Mouse (Mus musculus): ENCODE data around the gene Dgcr2.

The Dgcr2 gene

GRCm38 (mm10) chr16:17911052-17911595 lies 12.8 kb upstream of the Dgcr2 start, which contains the start of gene Ess2:
Ess2 (minus strand) TSS chr16:17911348.
- CTCF ChIA-PET = interaction anchor here (0.9 kb wide), 1 partner anchor 25 kb away, joined by 4 read pairs; no protein-coding TSS in a partner anchor

GRCm38 (mm10) chr16:17896091-17896490 lies 2.3 kb downstream of the Dgcr2 start:
- CTCF ChIA-PET = no interaction called here

GRCm38 (mm10) chr16:17893923-17894322 lies 4.4 kb downstream of the Dgcr2 start, which contains the start of gene Tssk1:
Tssk1 (plus strand) TSS chr16:17894223.
- CTCF ChIA-PET = no interaction called here

- CTCF ChIA-PET = no interaction called here
Observed at GRCm38 (mm10) chr16:17892606-17893005, 5.8 kb downstream of the Dgcr2 start.

- CTCF ChIA-PET = no interaction called here
Observed at GRCm38 (mm10) chr16:17891567-17891959, 6.8 kb downstream of the Dgcr2 start, which contains the start of gene Gm20518. Gm20518 (minus strand) TSS chr16:17891671.

- CTCF ChIA-PET = no interaction called here
Observed at GRCm38 (mm10) chr16:17890917-17891566, 7.3 kb downstream of the Dgcr2 start.

- CTCF ChIA-PET = no interaction called here
Observed at GRCm38 (mm10) chr16:17890342-17890727, 8.0 kb downstream of the Dgcr2 start.

GRCm38 (mm10) chr16:17889689-17890341 lies 8.5 kb downstream of the Dgcr2 start:
- CTCF ChIA-PET = interaction anchor here (0.5 kb wide), 1 partner anchor 75 kb away, joined by 3 read pairs; no protein-coding TSS in a partner anchor

- CTCF ChIA-PET = no interaction called here
Observed at GRCm38 (mm10) chr16:17884116-17884515, 14.2 kb downstream of the Dgcr2 start.

- CTCF ChIA-PET = no interaction called here
Observed at GRCm38 (mm10) chr16:17882196-17882595, 16.2 kb downstream of the Dgcr2 start.

- CTCF ChIA-PET = no interaction called here
Observed at GRCm38 (mm10) chr16:17879571-17879970, 18.8 kb downstream of the Dgcr2 start.

GRCm38 (mm10) chr16:17876096-17876495 lies 22.3 kb downstream of the Dgcr2 start:
- CTCF ChIA-PET = no interaction called here

- CTCF ChIA-PET = no interaction called here
Observed at GRCm38 (mm10) chr16:17875174-17875573, 23.2 kb downstream of the Dgcr2 start.

GRCm38 (mm10) chr16:17872995-17873394 lies 25.4 kb downstream of the Dgcr2 start:
- CTCF ChIA-PET = no interaction called here

- CTCF ChIA-PET = no interaction called here
Observed at GRCm38 (mm10) chr16:17871248-17871647, 27.1 kb downstream of the Dgcr2 start.

- CTCF ChIA-PET = no interaction called here
Observed at GRCm38 (mm10) chr16:17865770-17866169, 32.6 kb downstream of the Dgcr2 start.

GRCm38 (mm10) chr16:17865293-17865692 lies 33.1 kb downstream of the Dgcr2 start:
- CTCF ChIA-PET = no interaction called here

GRCm38 (mm10) chr16:17858592-17858991 lies 39.8 kb downstream of the Dgcr2 start:
- CTCF ChIA-PET = interaction anchor here (1.3 kb wide), 1 partner anchor 9 kb away, joined by 3 read pairs; no protein-coding TSS in a partner anchor

GRCm38 (mm10) chr16:17857157-17857556 lies 41.2 kb downstream of the Dgcr2 start:
- CTCF ChIA-PET = no interaction called here

GRCm38 (mm10) chr16:17853263-17853662 lies 45.1 kb downstream of the Dgcr2 start:
- CTCF ChIA-PET = no interaction called here

- CTCF ChIA-PET = no interaction called here
Observed at GRCm38 (mm10) chr16:17851860-17852259, 46.5 kb downstream of the Dgcr2 start.

- CTCF ChIA-PET = no interaction called here
Observed at GRCm38 (mm10) chr16:17851331-17851730, 47.0 kb downstream of the Dgcr2 start.

GRCm38 (mm10) chr16:17849486-17849885 lies 48.9 kb downstream of the Dgcr2 start:
- CTCF ChIA-PET = no interaction called here

All from spleen, embryonic (tissue).